Mouse (Mus musculus) forebrain, embryonic 15.5 days (tissue): ENCODE data around the gene Madcam1. TPM values are rescaled to one million over a fixed set of nuclear protein-coding genes. Genes with fewer than 3 reads are reported as not detected.

ENCODE experiments used
- ATAC-seq: fragments of 200-750 bp; cut with Nextera tagmentation; replicated peaks from 2 replicates; pipeline ENCODE4 v1.8.0; 2017; ENCODE audit warnings: mild to moderate bottlenecking, moderate TSS enrichment, moderate library complexity
- H3K27ac ChIP-seq: fragments of 300-500 bp; sonication (generic); replicated peaks from 2 replicates; pipeline ENCODE4 v1.5.1; 2015; ENCODE audit warnings: mild to moderate bottlenecking, inconsistent platforms
- H3K27me3 ChIP-seq: fragments of 300-500 bp; sonication (generic); 2 replicates; pipeline ENCODE4 v1.6.1; 2015; ENCODE audit warnings: inconsistent platforms
- H3K36me3 ChIP-seq: fragments of 300-500 bp; sonication (generic); 2 replicates; pipeline ENCODE4 v1.6.1; 2015; ENCODE audit warnings: mild to moderate bottlenecking, inconsistent platforms
- H3K4me1 ChIP-seq: fragments of 300-500 bp; sonication (generic); 2 replicates; pipeline ENCODE4 v1.6.1; 2015; ENCODE audit warnings: inconsistent platforms
- H3K4me2 ChIP-seq: fragments of 300-500 bp; sonication (generic); replicated peaks from 2 replicates; pipeline ENCODE4 v1.6.1; 2015; ENCODE audit warnings: mild to moderate bottlenecking, inconsistent platforms
- H3K4me3 ChIP-seq: fragments of 300-500 bp; sonication (generic); 2 replicates; pipeline ENCODE4 v1.5.1; 2015; ENCODE audit warnings: mild to moderate bottlenecking, inconsistent platforms
- H3K9ac ChIP-seq: fragments of 300-500 bp; sonication (generic); replicated peaks from 2 replicates; pipeline ENCODE4 v1.6.1; 2015; ENCODE audit warnings: mild to moderate bottlenecking, inconsistent platforms
- H3K9me3 ChIP-seq: fragments of 300-500 bp; sonication (generic); 2 replicates; pipeline ENCODE4 v1.6.1; 2016; ENCODE audit warnings: inconsistent platforms
- WGBS: fragments of 180-500 bp; shearing (Covaris S2); methylation state at CpG from one replicate; pipeline ENCODE4 v1.1.7; 2015; ENCODE audit warnings: mixed read lengths; 5-methylcytosine and 5-hydroxymethylcytosine counted together
- polyA plus RNA-seq: library from polyadenylated mRNA; unstranded; fragments of >200 nt; fragmentation: Nextera tagmentation; extraction: Ambion mirVana; gene quantifications from 2 replicates; pipeline ENCODE4 v1.2.1, GENCODE M21; 2015

Gene Madcam1
- polyA plus RNA-seq, 1 experiment from 2014 or later = 0.95 TPM

DNA sequence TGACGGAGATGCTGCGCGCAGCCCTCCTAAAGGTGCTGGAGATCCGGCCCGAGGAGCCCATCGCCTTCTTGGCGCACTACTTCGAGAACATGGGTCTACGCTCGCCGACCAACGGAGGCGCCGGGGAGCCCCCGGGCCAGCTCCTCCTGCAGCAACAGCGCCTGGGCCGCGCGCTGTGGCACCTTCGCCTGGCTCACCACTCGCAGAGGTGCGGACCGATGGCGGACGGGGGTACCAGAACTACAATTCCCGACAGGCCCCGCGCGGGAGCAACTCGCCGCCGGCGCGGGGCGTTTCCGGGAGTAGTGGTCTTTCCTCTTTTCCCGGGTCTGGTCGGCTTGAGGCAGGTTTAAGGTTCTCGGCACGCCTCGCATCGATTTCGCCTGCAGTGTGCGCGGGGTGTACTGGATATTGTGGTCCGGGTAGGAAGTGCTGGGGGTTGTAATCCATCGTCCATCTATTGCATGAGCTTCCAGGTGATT lies 5.3 kb downstream of the Madcam1 start:
- Histone ChIP-seq H3K27me3 (no peaks in the 10 kb centered on the region), H3K36me3 (no peaks in the 10 kb centered on the region), H3K9me3 (no peaks in the 10 kb centered on the region), H3K27ac (peak overlapping the region; percentile 94), H3K4me2 (peak overlapping the region; percentile 79), H3K4me1 (peaks cover 21% of the 10 kb centered on the region), H3K9ac (peak overlapping the region; percentile 91), H3K4me3 (peak overlapping the region; percentile 92)
- WGBS = under 1% methylated on average over 47 of the region's 47 CpGs
- ATAC-seq = peak; percentile 66

DNA sequence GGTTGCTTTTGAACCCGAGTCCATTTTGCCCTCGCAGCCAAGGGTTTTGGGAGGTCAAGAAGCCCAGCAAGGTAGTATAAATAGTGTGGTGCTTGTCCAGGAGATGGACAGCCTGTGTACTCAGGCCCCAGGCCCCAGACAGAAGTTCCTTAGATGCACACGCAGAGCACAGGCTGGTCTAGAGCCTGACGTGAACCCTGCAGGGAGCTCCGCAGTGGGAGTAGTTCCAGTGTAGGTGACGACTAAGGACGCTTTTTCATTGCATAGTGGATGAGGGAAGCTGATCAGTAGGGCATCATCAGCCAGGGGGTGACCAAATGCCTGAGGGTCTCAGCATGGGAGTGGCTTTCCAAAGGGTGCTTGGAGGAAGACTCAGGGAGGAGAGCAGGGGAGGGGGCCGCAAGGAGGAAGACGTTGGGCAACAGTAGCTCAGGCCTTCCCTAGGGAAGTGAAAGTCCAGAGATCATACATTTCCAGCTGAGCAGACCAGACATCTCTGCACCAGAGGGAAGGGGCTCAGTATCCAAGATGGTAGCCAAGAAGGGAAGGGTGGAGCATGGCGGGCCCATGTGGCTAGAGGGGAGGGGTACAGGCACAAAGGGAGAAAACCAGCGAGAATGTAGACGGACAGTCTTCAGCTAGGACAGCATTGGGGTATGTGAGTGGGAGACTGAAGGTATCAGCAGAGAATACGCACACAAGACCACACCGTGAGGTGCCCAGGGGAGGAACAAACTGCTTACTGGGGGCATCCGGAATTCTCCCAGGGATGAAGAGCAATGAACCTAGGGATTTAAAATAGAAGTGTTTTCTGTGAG lies 5.9 kb downstream of the Madcam1 start:
- Histone ChIP-seq H3K4me3 (peak overlapping the region; percentile 92), H3K27ac (peak overlapping the region; percentile 94), H3K9ac (peak overlapping the region; percentile 91), H3K27me3 (no peaks in the 10 kb centered on the region), H3K9me3 (no peaks in the 10 kb centered on the region), H3K36me3 (no peaks in the 10 kb centered on the region), H3K4me1 (peaks cover 21% of the 10 kb centered on the region), H3K4me2 (peak overlapping the region; percentile 79)
- peak; percentile 32 for ATAC-seq
- 33% methylated on average over 15 of the region's 15 CpGs for WGBS

GRCm38 (mm10) chr10:79671396-79672087 lies 7.2 kb downstream of the Madcam1 start:
- Histone ChIP-seq H3K9ac (no peak overlapping the region), H3K4me2 (no peak overlapping the region)

GRCm38 (mm10) chr10:79672088-79672455 lies 7.7 kb downstream of the Madcam1 start:
- WGBS = 66% methylated on average over 3 of the region's 3 CpGs
- no peak overlapping the region for H3K4me3 ChIP-seq

More at GRCm38 (mm10) chr10:79671396-79672087, 7.2 kb downstream of the Madcam1 start:
- WGBS = 77% methylated on average over 6 of the region's 6 CpGs
- ATAC-seq = no peak
- Histone ChIP-seq H3K36me3 (no peaks in the 10 kb centered on the region), H3K4me3 (no peak overlapping the region), H3K9me3 (no peaks in the 10 kb centered on the region), H3K4me1 (peaks cover 21% of the 10 kb centered on the region), H3K27ac (no peak overlapping the region), H3K27me3 (no peaks in the 10 kb centered on the region)

DNA sequence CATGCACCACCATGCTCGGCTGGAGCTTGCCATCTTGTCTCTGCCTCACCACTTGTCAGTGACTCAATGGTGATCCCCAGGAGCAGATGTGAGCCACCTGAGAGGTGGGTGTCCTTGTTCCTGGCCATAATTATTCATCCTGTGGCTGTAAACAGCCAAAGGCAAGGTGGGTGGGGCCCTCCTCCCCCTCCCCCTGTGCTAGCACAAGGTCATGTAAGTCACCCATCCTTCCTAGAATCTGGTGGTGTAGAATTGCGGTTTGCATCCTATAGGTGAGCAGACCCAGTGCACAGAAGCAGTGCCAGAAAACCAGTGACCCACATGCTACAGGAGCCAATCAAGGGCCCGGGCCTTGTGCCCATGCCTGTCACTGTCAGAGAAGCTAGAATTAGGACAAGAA lies 8.7 kb downstream of the Madcam1 start:
- ATAC-seq = no peak
- no peaks in the 10 kb centered on the region for H3K9me3 ChIP-seq
- peaks cover 19% of the 10 kb centered on the region for H3K4me1 ChIP-seq
- no peaks in the 10 kb centered on the region for H3K36me3 ChIP-seq
- no peak overlapping the region for H3K4me3 ChIP-seq
- H3K27ac ChIP-seq = no peak overlapping the region
- H3K9ac ChIP-seq = no peak overlapping the region
- H3K27me3 ChIP-seq = no peaks in the 10 kb centered on the region
- 94% methylated on average over 3 of the region's 3 CpGs for WGBS
- no peak overlapping the region for H3K4me2 ChIP-seq

More at GRCm38 (mm10) chr10:79672088-79672455, 7.7 kb downstream of the Madcam1 start:
- Histone ChIP-seq H3K36me3 (no peaks in the 10 kb centered on the region), H3K9ac (no peak overlapping the region), H3K4me2 (no peak overlapping the region), H3K9me3 (no peaks in the 10 kb centered on the region), H3K27me3 (no peaks in the 10 kb centered on the region), H3K27ac (no peak overlapping the region), H3K4me1 (peaks cover 21% of the 10 kb centered on the region)
- ATAC-seq = no peak

- Histone ChIP-seq H3K9ac (no peak overlapping the region), H3K4me1 (peaks cover 8% of the 10 kb centered on the region), H3K27ac (no peak overlapping the region), H3K4me2 (no peak overlapping the region), H3K36me3 (no peaks in the 10 kb centered on the region), H3K9me3 (no peaks in the 10 kb centered on the region), H3K4me3 (no peak overlapping the region), H3K27me3 (no peaks in the 10 kb centered on the region)
- 60% methylated on average over 44 of the region's 44 CpGs for WGBS
- no peak for ATAC-seq
Measured at GRCm38 (mm10) chr10:79675346-79676035, 11.1 kb downstream of the Madcam1 start.

- H3K27me3 ChIP-seq = no peaks in the 10 kb centered on the region
- H3K9me3 ChIP-seq = no peaks in the 10 kb centered on the region
- peak overlapping the region; percentile 54 for H3K9ac ChIP-seq
- WGBS = 39% methylated on average over 11 of the region's 11 CpGs
- peaks cover 18% of the 10 kb centered on the region for H3K36me3 ChIP-seq
- ATAC-seq = peak; percentile 21
- peak overlapping the region; percentile 96 for H3K4me2 ChIP-seq
- H3K4me3 ChIP-seq = peak overlapping the region; percentile 87
- H3K4me1 ChIP-seq = peaks cover 25% of the 10 kb centered on the region
- peak overlapping the region; percentile 95 for H3K27ac ChIP-seq
Measured at GRCm38 (mm10) chr10:79680606-79681495, 16.5 kb downstream of the Madcam1 start.

DNA sequence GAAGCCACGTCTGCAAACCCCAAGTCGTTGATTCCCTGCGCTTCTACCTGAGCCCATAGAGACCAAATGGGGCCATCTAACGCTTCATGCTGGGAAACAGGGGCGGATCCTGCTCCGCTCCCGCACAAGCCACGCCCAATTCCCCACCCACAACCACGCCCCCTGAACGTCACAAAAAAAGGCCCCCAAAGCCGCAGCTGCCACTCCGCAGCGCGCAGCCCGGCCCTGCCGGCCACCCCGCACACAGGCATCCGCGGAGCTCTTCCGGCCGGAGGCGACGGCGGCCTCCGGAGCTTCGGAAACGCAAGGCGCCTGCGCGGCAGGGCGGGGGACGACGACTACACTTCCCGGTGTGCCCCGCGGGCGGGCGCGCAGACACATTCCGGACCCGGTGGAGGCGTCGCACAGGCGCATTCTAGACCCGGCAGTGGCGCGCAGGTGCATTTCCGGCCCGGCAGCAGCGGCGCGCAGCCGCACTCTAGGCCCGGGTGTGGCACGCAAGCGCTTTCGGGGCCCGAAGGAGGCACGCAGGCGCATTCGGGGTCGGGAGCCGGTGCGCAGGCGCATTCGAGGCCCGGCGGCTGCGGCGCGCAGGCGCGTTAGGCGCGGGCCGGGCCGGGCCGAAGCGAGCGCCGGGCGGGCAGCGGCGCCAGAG lies 17.4 kb downstream of the Madcam1 start, which contains the start of gene Cdc34:
Gene Cdc34, plus strand, starts transcription at position 605 of the 655 bp plus-strand sequence.
- H3K9ac ChIP-seq = peak within 1 kb of the TSS; percentile 71
- WGBS = under 1% methylated on average over 63 of the region's 84 CpGs
- H3K4me3 ChIP-seq = peak within 1 kb of the TSS; percentile 87

DNA sequence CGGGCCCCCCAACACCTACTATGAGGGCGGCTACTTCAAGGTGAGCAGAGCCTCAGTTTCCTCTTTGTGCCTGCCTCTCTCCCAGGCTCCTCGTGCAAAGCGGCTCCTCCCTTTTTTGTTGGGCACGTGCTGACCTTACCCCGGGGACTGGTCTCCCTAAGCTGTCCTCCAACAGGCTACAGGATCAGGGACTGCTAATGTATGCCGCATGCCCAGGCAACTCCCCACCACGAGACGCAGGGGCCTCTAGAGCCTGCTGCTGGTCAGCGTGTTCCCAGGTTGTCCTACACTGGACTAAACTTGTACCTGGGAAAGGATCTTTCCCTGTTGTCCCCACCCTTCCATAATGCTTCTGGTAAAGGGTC lies 18.2 kb downstream of the Madcam1 start:
- Histone ChIP-seq H3K27me3 (no peaks in the 10 kb centered on the region), H3K36me3 (peaks cover 34% of the 10 kb centered on the region), H3K9ac (peak overlapping the region; percentile 71), H3K9me3 (no peaks in the 10 kb centered on the region), H3K27ac (peak overlapping the region; percentile 95), H3K4me3 (peak overlapping the region; percentile 87), H3K4me2 (peak overlapping the region; percentile 96), H3K4me1 (peaks cover 25% of the 10 kb centered on the region)
- under 1% methylated on average over 10 of the region's 10 CpGs for WGBS
- no peak; the same call in 1 of the 2 replicates for ATAC-seq

More for the DNA sequence above, 17.4 kb downstream of the Madcam1 start, which contains the start of gene Cdc34:
- Histone ChIP-seq H3K9me3 (no peaks in the 10 kb centered on the region), H3K4me1 (peaks cover 25% of the 10 kb centered on the region), H3K36me3 (peaks cover 26% of the 10 kb centered on the region), H3K27ac (peak within 1 kb of the TSS; percentile 95), H3K4me2 (peak within 1 kb of the TSS; percentile 96), H3K27me3 (no peaks in the 10 kb centered on the region)
- ATAC-seq = peak; percentile 96

DNA sequence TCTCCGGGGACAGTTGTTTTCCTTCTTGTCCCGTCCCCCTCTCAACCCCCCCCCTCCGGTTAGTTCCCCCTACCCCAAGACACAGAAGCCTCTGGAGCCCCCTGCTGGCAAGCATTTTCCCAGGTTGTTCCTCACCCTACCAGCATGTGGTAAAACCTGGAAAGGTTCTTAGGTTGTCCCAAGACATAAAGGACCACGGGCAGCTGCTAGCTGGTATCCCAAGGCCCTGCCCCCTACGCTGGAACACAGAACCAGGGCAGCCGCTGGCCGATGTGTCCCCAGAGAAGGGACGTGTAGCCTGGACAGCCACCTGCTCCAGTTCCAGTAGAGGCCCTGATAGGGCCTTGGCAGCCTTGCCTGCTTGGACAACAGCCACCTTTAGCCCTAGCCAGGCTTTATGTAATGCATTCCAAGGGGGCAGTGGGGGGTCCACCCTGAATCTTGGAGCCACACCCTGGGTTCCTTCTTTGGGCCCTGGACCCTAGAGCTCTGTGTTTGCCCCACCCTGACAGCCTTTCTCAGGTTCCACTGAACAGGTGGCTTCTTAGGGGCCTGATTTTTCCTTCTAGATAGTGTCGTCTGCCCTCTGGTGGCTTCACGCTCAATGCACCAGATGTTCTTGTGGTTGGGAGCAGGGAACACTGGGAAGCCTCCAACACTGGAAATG lies 18.7 kb downstream of the Madcam1 start:
- H3K27ac ChIP-seq = peak overlapping the region; percentile 95
- WGBS = 3% methylated on average over 10 of the region's 10 CpGs

More for the DNA sequence above, 18.7 kb downstream of the Madcam1 start:
- ATAC-seq = no peak
- Histone ChIP-seq H3K4me2 (peak overlapping the region; percentile 96), H3K9ac (peak overlapping the region; percentile 71), H3K4me3 (peak overlapping the region; percentile 87), H3K4me1 (peaks cover 25% of the 10 kb centered on the region), H3K36me3 (peaks cover 39% of the 10 kb centered on the region), H3K27me3 (no peaks in the 10 kb centered on the region), H3K9me3 (no peaks in the 10 kb centered on the region)
